Mouse (Mus musculus): ENCODE data around the gene Pax4. TPM values are rescaled to one million over a fixed set of nuclear protein-coding genes. Genes with fewer than 3 reads are reported as not detected.

Pax4 gene
- not detected in 2 replicates for polyA plus RNA-seq (2015; fragmentation: Nextera tagmentation; extraction: Ambion mirVana)

GRCm38 (mm10) chr6:28449253-28449652 lies at the start of gene Pax4:
Pax4 (minus strand) TSS chr6:28449353.

GRCm38 (mm10) chr6:28474839-28475238 lies 25.7 kb upstream of the Pax4 start, which contains the start of gene Snd1:
Snd1 (plus strand) TSS chr6:28475139.

GRCm38 (mm10) chr6:28428290-28428689 lies 20.9 kb downstream of the Pax4 start, which contains the start of gene Gcc1:
Gcc1 (minus strand) TSS chr6:28428390.

GRCm38 (mm10) chr6:28427096-28427839 lies 21.9 kb downstream of the Pax4 start, which contains the start of gene Fscn3:
Fscn3 (plus strand) TSS chr6:28427789.

GRCm38 (mm10) chr6:28423313-28423712 lies 25.8 kb downstream of the Pax4 start, which contains the start of gene Arf5:
Arf5 (plus strand) TSS chr6:28423560.

GRCm38 (mm10) chr6:28397681-28398203 lies 51.4 kb downstream of the Pax4 start, which contains the start of gene Zfp800:
Zfp800 (minus strand) TSS chr6:28398005.

Other genes starting within 250 kb of the Pax4 start
- gene Zfp800, start 51.3 kb downstream of the Pax4 start, polyA plus RNA-seq (2015; fragmentation: Nextera tagmentation; extraction: Ambion mirVana) = 13.2 and 13.8 TPM in 2 replicates
- gene Arf5, start 25.8 kb downstream of the Pax4 start, polyA plus RNA-seq (2015; fragmentation: Nextera tagmentation; extraction: Ambion mirVana) = 212 and 232 TPM in 2 replicates
- gene Fscn3, start 21.6 kb downstream of the Pax4 start, polyA plus RNA-seq (2015; fragmentation: Nextera tagmentation; extraction: Ambion mirVana) = not detected in 2 replicates
- gene Gcc1, start 21.0 kb downstream of the Pax4 start, polyA plus RNA-seq (2015; fragmentation: Nextera tagmentation; extraction: Ambion mirVana) = 6.8 and 8.7 TPM in 2 replicates
- gene Snd1, start 25.8 kb upstream of the Pax4 start, polyA plus RNA-seq (2015; fragmentation: Nextera tagmentation; extraction: Ambion mirVana) = 1,188 and 1,435 TPM in 2 replicates